Mouse (Mus musculus) G1E (cell line): Measurements from ENCODE around the gene Gprc5c. TPM values are rescaled to one million over a fixed set of nuclear protein-coding genes. Genes with fewer than 3 reads are reported as not detected.

Experiments
- ATAC-seq: 2 replicates; pipeline ENCODE4 v1.8.0; 2016; ENCODE audit warnings: mild to moderate bottlenecking; ENCODE audit not compliant: insufficient number of reproducible peaks, poor library complexity, low FRiP score, severe bottlenecking; ENCODE audit errors: extremely low read depth
- DNase-seq: peaks from one replicate; pipeline ENCODE4 v3.0.0; 2012; ENCODE audit warnings: low spot score
- H3K27me3 ChIP-seq: 2 replicates; pipeline ENCODE4 v1.6.1; 2012; ENCODE audit warnings: mild to moderate bottlenecking, low read length, inconsistent platforms; ENCODE audit not compliant: insufficient read depth
- H3K36me3 ChIP-seq: replicated peaks from 2 replicates; pipeline ENCODE3; 2012; ENCODE audit warnings: mild to moderate bottlenecking, inconsistent platforms
- H3K4me1 ChIP-seq: 2 replicates; pipeline ENCODE4 v1.6.1; 2012; ENCODE audit warnings: low read depth, low read length, inconsistent platforms, mixed read lengths; ENCODE audit not compliant: insufficient read depth
- H3K4me3 ChIP-seq: 2 replicates; pipeline ENCODE4 v1.5.1; 2012; ENCODE audit warnings: low read depth, mild to moderate bottlenecking, inconsistent platforms, low read length, moderate library complexity, mixed read lengths
- H3K9me3 ChIP-seq: replicated peaks from 2 replicates; pipeline ENCODE4 v1.6.1; 2012; ENCODE audit warnings: inconsistent platforms
- CTCF ChIP-seq: IDR thresholded peaks from 2 replicates; pipeline ENCODE4 v1.5.1; 2012; ENCODE audit warnings: low read depth, low read length, inconsistent platforms, mixed read lengths
- GATA1 ChIP-seq: IDR thresholded peaks from 2 replicates; pipeline ENCODE4 v1.6.1; 2012; ENCODE audit warnings: borderline replicate concordance, low read length, inconsistent platforms, mixed read lengths
- GATA2 ChIP-seq: IDR thresholded peaks from 2 replicates; pipeline ENCODE4 v1.6.1; 2012; ENCODE audit warnings: low read depth, low read length, inconsistent platforms, borderline replicate concordance
- POLR2AphosphoS5 ChIP-seq: IDR thresholded peaks from 2 replicates; pipeline ENCODE4 v1.6.1; 2012; ENCODE audit warnings: low read depth, low read length, inconsistent platforms; ENCODE audit not compliant: insufficient replicate concordance
- TAL1 ChIP-seq: conservative IDR thresholded peaks from 2 replicates; pipeline ENCODE4 v1.6.1; 2012; ENCODE audit warnings: low read depth, low read length, inconsistent platforms, mixed read lengths
- polyA plus RNA-seq: library from polyadenylated mRNA; stranded (reverse); fragments of >175 nt; gene quantifications from 2 replicates; pipeline ENCODE4 v1.2.3, GENCODE M21; 2012
- total RNA-seq, 2 experiments: library from RNA; stranded (forward) in 1 of 2; stranded (reverse) in 1 of 2; fragments of 200-1000 nt in 1 of 2; fragments of >200 nt in 1 of 2; fragmentation: Nextera tagmentation in 1 of 2; gene quantifications; 2 replicates each; pipeline ENCODE4 v1.2.3; 2014 to 2017

Gprc5c gene
- not detected in 2 replicates for total RNA-seq (2014; fragmentation: Nextera tagmentation)
- 0.22 and 0.23 TPM in 2 replicates for total RNA-seq (2017)
- not detected in 2 replicates for polyA plus RNA-seq

- no peaks in the 10 kb centered on the region for H3K36me3 ChIP-seq
- TF ChIP-seq GATA1 (no peak), CTCF (no peak), TAL1 (no peak), GATA2 (no peak), POLR2AphosphoS5 (no peak)
- ATAC-seq, result no peak
- no peak for DNase-seq
- no peaks in the 10 kb centered on the region for H3K4me1 ChIP-seq
- peak within 1 kb of the TSS; percentile 3; the same call in 1 of the 2 replicates for H3K4me3 ChIP-seq
- peaks cover 77% of the 10 kb centered on the region for H3K9me3 ChIP-seq
- no peaks in the 10 kb centered on the region for H3K27me3 ChIP-seq
Measured at GRCm38 (mm10) chr11:114850452-114851268, at the start of gene Gprc5c. Gprc5c (plus strand) TSS chr11:114851152.

GRCm38 (mm10) chr11:114801906-114802305 is 49.0 kb upstream of the Gprc5c start:
- no peak for DNase-seq
- no peak for TF ChIP-seq GATA2
- no peak for TF ChIP-seq CTCF
- TF ChIP-seq GATA1, result no peak
- no peak for TF ChIP-seq POLR2AphosphoS5
- TF ChIP-seq TAL1, result no peak
- peaks cover 81% of the 10 kb centered on the region for H3K9me3 ChIP-seq
- H3K4me3 ChIP-seq, result no peak overlapping the region
- H3K27me3 ChIP-seq, result no peaks in the 10 kb centered on the region; the same call in 1 of the 2 replicates
- no peaks in the 10 kb centered on the region for H3K4me1 ChIP-seq
- H3K36me3 ChIP-seq, result no peaks in the 10 kb centered on the region
- ATAC-seq, result no peak

GRCm38 (mm10) chr11:114802540-114803267 is 48.2 kb upstream of the Gprc5c start:
- no peaks in the 10 kb centered on the region for H3K4me1 ChIP-seq
- ATAC-seq, result no peak

GRCm38 (mm10) chr11:114803990-114804389 is 47.0 kb upstream of the Gprc5c start:
- no peaks in the 10 kb centered on the region for H3K36me3 ChIP-seq
- ATAC-seq (no peak), DNase-seq (no peak)
- peaks cover 77% of the 10 kb centered on the region for H3K9me3 ChIP-seq
- H3K4me1 ChIP-seq, result no peaks in the 10 kb centered on the region
- H3K27me3 ChIP-seq, result no peaks in the 10 kb centered on the region; the same call in 1 of the 2 replicates
- no peak for TF ChIP-seq GATA2
- no peak for TF ChIP-seq POLR2AphosphoS5
- TF ChIP-seq TAL1, result no peak
- no peak for TF ChIP-seq GATA1
- no peak for TF ChIP-seq CTCF
- no peak overlapping the region for H3K4me3 ChIP-seq

More at GRCm38 (mm10) chr11:114802540-114803267, 48.2 kb upstream of the Gprc5c start:
- no peak for TF ChIP-seq TAL1
- TF ChIP-seq POLR2AphosphoS5, result no peak
- no peak for TF ChIP-seq GATA2
- no peak for TF ChIP-seq GATA1
- TF ChIP-seq CTCF, result no peak
- no peaks in the 10 kb centered on the region; the same call in 1 of the 2 replicates for H3K27me3 ChIP-seq
- no peaks in the 10 kb centered on the region for H3K36me3 ChIP-seq
- peaks cover 81% of the 10 kb centered on the region for H3K9me3 ChIP-seq
- H3K4me3 ChIP-seq, result no peak overlapping the region; the same call in 1 of the 2 replicates
- DNase-seq, result no peak

- ATAC-seq (no peak), DNase-seq (no peak)
- Histone ChIP-seq H3K9me3 (peaks cover 76% of the 10 kb centered on the region), H3K4me1 (no peaks in the 10 kb centered on the region), H3K36me3 (no peaks in the 10 kb centered on the region), H3K27me3 (no peaks in the 10 kb centered on the region; the same call in 1 of the 2 replicates), H3K4me3 (no peak overlapping the region)
- TF ChIP-seq TAL1 (no peak), GATA1 (no peak), CTCF (no peak), GATA2 (no peak), POLR2AphosphoS5 (no peak)
Measured at GRCm38 (mm10) chr11:114807025-114807424, 43.9 kb upstream of the Gprc5c start.
